ENCODE assay signal across 12 mouse cellular contexts in the genomic region with DNA sequence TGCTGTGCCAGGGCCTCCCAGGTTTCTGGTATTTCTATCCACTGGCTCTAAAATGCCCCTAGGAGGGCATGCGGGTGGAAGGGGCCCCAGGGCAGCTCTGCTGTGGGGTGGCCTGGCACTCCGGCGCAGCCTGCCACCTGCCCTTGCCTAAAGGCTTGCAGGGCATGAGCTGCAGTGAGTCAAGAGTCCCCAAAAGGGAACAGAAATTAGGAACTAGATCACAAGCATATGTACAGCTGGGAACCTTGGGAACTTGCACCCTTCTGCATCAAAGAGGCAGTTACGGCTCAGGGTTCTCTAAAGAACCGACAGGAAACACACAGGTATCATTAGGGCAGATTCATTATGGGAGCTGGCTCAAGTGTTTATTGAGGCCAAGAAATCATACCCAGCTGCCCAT.
"Had no signal": no experiment of that assay in that cellular context is flagged by ENCODE, and none has a peak within 500 bp of the region (broad histone marks: within the 10 kb centered on the region; RNA-seq: fewer than 3 reads in every experiment).

No protein-coding gene starts in this region.

- H3K4me1 ChIP-seq: limb, embryonic 15.5 days; liver, embryonic 12.5 days; midbrain, embryonic 10.5 days; neural tube, embryonic 12.5 days had no signal

- H3K27ac ChIP-seq: kidney, postnatal 0 days; limb, embryonic 15.5 days; liver, embryonic 12.5 days; midbrain, embryonic 10.5 days; neural tube, embryonic 12.5 days had no signal

- H3K4me2 ChIP-seq: limb, embryonic 15.5 days; liver, embryonic 12.5 days; lung, embryonic 14.5 days; neural tube, embryonic 12.5 days had no signal

- H3K27me3 ChIP-seq: limb, embryonic 15.5 days; liver, embryonic 12.5 days; neural tube, embryonic 12.5 days had no signal

- H3K36me3 ChIP-seq: limb, embryonic 15.5 days; midbrain, embryonic 10.5 days; neural tube, embryonic 12.5 days had no signal

- H3K9ac ChIP-seq: limb, embryonic 15.5 days; liver, embryonic 12.5 days; lung, embryonic 14.5 days; neural tube, embryonic 12.5 days had no signal

- DNase-seq: kidney, adult 9 months; kidney, postnatal 36 days; lung, embryonic 14.5 days; lung, postnatal 14 days; midbrain, embryonic 14.5 days; thymus, postnatal 36 days had no signal

- ATAC-seq: intestine, postnatal 0 days; liver, embryonic 12.5 days had no signal

- H3K9me3 ChIP-seq: limb, embryonic 15.5 days; liver, embryonic 12.5 days; midbrain, embryonic 10.5 days; neural tube, embryonic 12.5 days had no signal

- H3K4me3 ChIP-seq: limb, embryonic 15.5 days; liver, embryonic 12.5 days; midbrain, embryonic 10.5 days; neural tube, embryonic 12.5 days had no signal
